8 mouse cellular contexts compared by ENCODE assay signal in genomic region chr12:87148136-87148535, GRCm38 (mm10). TPM values are rescaled to one million over a fixed set of nuclear protein-coding genes. Genes with fewer than 3 reads are reported as not detected.
DNase-seq lines count a peak whose midpoint lies in the region; ATAC-seq and TF ChIP-seq lines count a peak whose summit lies in the region.

No protein-coding gene starts in this region.

- H3K9me3 ChIP-seq in ES-Bruce4 (replicated peaks; ENCODE audit: control insufficient read depth, insufficient read depth, low read length, poor library complexity, severe bottlenecking), result peaks cover 17% of the 10 kb centered on the region
- peaks cover 14% of the 10 kb centered on the region; the same call in 1 of the 2 replicates for H3K9me3 ChIP-seq in hindbrain, embryonic 14.5 days (ENCODE audit: control insufficient read depth, low read length)
- 0 out of 2 replicates have a peak, but pooled peaks cover 4% of the 10 kb centered on the region for H3K9me3 ChIP-seq in liver, embryonic 11.5 days (ENCODE audit: control insufficient read depth, low read length)
- H3K9me3 ChIP-seq in stomach, postnatal 0 days (ENCODE audit: control insufficient read depth, low read length), result no peaks in the 10 kb centered on the region

- H3K27ac ChIP-seq in cerebellum, adult 2 months (ENCODE audit: insufficient read depth, low read length), result peak overlapping the region; percentile 80; the same call in 1 of the 2 replicates
- H3K27ac ChIP-seq in ES-Bruce4 (ENCODE audit: insufficient read depth, low read length), result peak overlapping the region; percentile 72
- peak overlapping the region; percentile 97 for H3K27ac ChIP-seq in hindbrain, embryonic 14.5 days
- peak overlapping the region; percentile 90 for H3K27ac ChIP-seq in liver, embryonic 11.5 days (ENCODE audit: low read depth, low read length)
- H3K27ac ChIP-seq in stomach, postnatal 0 days (replicated peaks), result peak overlapping the region; percentile 89

- H3K27me3 ChIP-seq in cerebellum, adult 2 months (ENCODE audit: control insufficient read depth, insufficient read depth, low read length), result no peaks in the 10 kb centered on the region
- no peaks in the 10 kb centered on the region for H3K27me3 ChIP-seq in ES-Bruce4 (ENCODE audit: control insufficient read depth, insufficient read depth, low read length, poor library complexity, severe bottlenecking)
- H3K27me3 ChIP-seq in hindbrain, embryonic 14.5 days (ENCODE audit: control insufficient read depth, insufficient read depth, low read length), result no peaks in the 10 kb centered on the region
- H3K27me3 ChIP-seq in liver, embryonic 11.5 days (replicated peaks; ENCODE audit: control insufficient read depth, insufficient read depth, low read length), result no peaks in the 10 kb centered on the region
- no peaks in the 10 kb centered on the region for H3K27me3 ChIP-seq in stomach, postnatal 0 days (ENCODE audit: control insufficient read depth, insufficient read depth, low read length)

- no peak for TF ChIP-seq EP300 in ES-Bruce4 (IDR thresholded peaks at IDR 0.05; ENCODE audit: insufficient read depth, low read depth, low read length)
- TF ChIP-seq EP300 in stomach, postnatal 0 days (optimal IDR thresholded peaks at IDR 0.05), result no peak

- no peak for ATAC-seq in hindbrain, embryonic 14.5 days (ENCODE audit: low FRiP score)
- ATAC-seq in liver, embryonic 11.5 days (replicated peaks; ENCODE audit: low FRiP score), result no peak
- ATAC-seq in stomach, postnatal 0 days (ENCODE audit: low FRiP score, low TSS enrichment), result 0 out of 2 replicates have a peak, but pooled peaks have one; percentile 0
- no peak for ATAC-seq in monocyte, adult 5-6 weeks (replicated peaks; ENCODE audit: insufficient number of reproducible peaks, low FRiP score, low TSS enrichment, poor library complexity, severe bottlenecking)

- no peaks in the 10 kb centered on the region for H3K4me1 ChIP-seq in cerebellum, adult 2 months (ENCODE audit: control insufficient read depth, insufficient read depth, low read length)
- H3K4me1 ChIP-seq in ES-Bruce4 (ENCODE audit: control insufficient read depth, insufficient read depth, low read length), result no peaks in the 10 kb centered on the region
- peaks cover 14% of the 10 kb centered on the region for H3K4me1 ChIP-seq in hindbrain, embryonic 14.5 days (replicated peaks; ENCODE audit: control insufficient read depth, insufficient read depth, low read length)
- H3K4me1 ChIP-seq in liver, embryonic 11.5 days (replicated peaks; ENCODE audit: control insufficient read depth, insufficient read depth, low read length), result peaks cover 6% of the 10 kb centered on the region
- H3K4me1 ChIP-seq in stomach, postnatal 0 days (replicated peaks; ENCODE audit: control insufficient read depth, insufficient read depth), result no peaks in the 10 kb centered on the region

- TF ChIP-seq CTCF in cerebellum, adult 2 months (IDR thresholded peaks at IDR 0.05; ENCODE audit: borderline replicate concordance, insufficient read depth, low read depth, low read length), result no peak
- no peak for TF ChIP-seq CTCF in ES-Bruce4 (IDR thresholded peaks at IDR 0.05; ENCODE audit: low read depth, low read length)
- no peak for TF ChIP-seq CTCF in stomach, postnatal 0 days (IDR thresholded peaks at IDR 0.05; ENCODE audit: low read depth)

- no peak for TF ChIP-seq POLR2A in cerebellum, adult 2 months (IDR thresholded peaks at IDR 0.05; ENCODE audit: borderline replicate concordance, insufficient read depth, low read length)
- no peak for TF ChIP-seq POLR2A in ES-Bruce4 (IDR thresholded peaks at IDR 0.05; ENCODE audit: insufficient read depth, low read length)

- no peaks in the 10 kb centered on the region for H3K36me3 ChIP-seq in ES-Bruce4 (ENCODE audit: control insufficient read depth, insufficient read depth, low read length, poor library complexity, severe bottlenecking)
- no peaks in the 10 kb centered on the region for H3K36me3 ChIP-seq in hindbrain, embryonic 14.5 days (replicated peaks; ENCODE audit: control insufficient read depth, insufficient read depth)
- peaks cover 4% of the 10 kb centered on the region for H3K36me3 ChIP-seq in liver, embryonic 11.5 days (ENCODE audit: control insufficient read depth, insufficient read depth, low read length)
- H3K36me3 ChIP-seq in stomach, postnatal 0 days (ENCODE audit: control insufficient read depth, insufficient read depth, low read length), result no peaks in the 10 kb centered on the region; the same call in 1 of the 2 replicates

- WGBS in cerebellum, adult 2 months, result 10% methylated on average over 15 of the region's 15 CpGs
- 32% methylated on average over 15 of the region's 15 CpGs for WGBS in hindbrain, embryonic 14.5 days
- WGBS in liver, embryonic 11.5 days, result 17% methylated on average over 15 of the region's 15 CpGs
- 17% methylated on average over 15 of the region's 15 CpGs for WGBS in stomach, postnatal 0 days

- peak overlapping the region; percentile 70 for H3K4me2 ChIP-seq in hindbrain, embryonic 14.5 days (replicated peaks)
- H3K4me2 ChIP-seq in liver, embryonic 11.5 days, result peak overlapping the region; percentile 69
- peak overlapping the region; percentile 71 for H3K4me2 ChIP-seq in stomach, postnatal 0 days (replicated peaks; ENCODE audit: low read depth)

- no peak for DNase-seq in cerebellum, adult 2 months
- DNase-seq in cerebellum, postnatal 14 days, result no peak
- DNase-seq in hindbrain, embryonic 14.5 days (ENCODE audit: low spot score), result no peak
- no peak for DNase-seq in liver, embryonic 11.5 days (ENCODE audit: low spot score)
- DNase-seq in stomach, postnatal 0 days (ENCODE audit: low spot score), result peak; percentile 47
- DNase-seq in cerebellum, adult 9-11 months, result no peak

- peak overlapping the region; percentile 100 for H3K4me3 ChIP-seq in cerebellum, adult 2 months (replicated peaks; ENCODE audit: insufficient read depth, low read depth, low read length)
- peak overlapping the region; percentile 70 for H3K4me3 ChIP-seq in ES-Bruce4 (ENCODE audit: low read depth, low read length)
- H3K4me3 ChIP-seq in hindbrain, embryonic 14.5 days (replicated peaks; ENCODE audit: low read length), result peak overlapping the region; percentile 84
- H3K4me3 ChIP-seq in liver, embryonic 11.5 days (ENCODE audit: low read depth, low read length), result peak overlapping the region; percentile 73
- H3K4me3 ChIP-seq in stomach, postnatal 0 days (ENCODE audit: low read depth, low read length), result peak overlapping the region; percentile 79

- peak overlapping the region; percentile 83 for H3K9ac ChIP-seq in ES-Bruce4 (ENCODE audit: low read depth, poor library complexity, severe bottlenecking)
- H3K9ac ChIP-seq in hindbrain, embryonic 14.5 days, result peak overlapping the region; percentile 76
- peak overlapping the region; percentile 88 for H3K9ac ChIP-seq in liver, embryonic 11.5 days (ENCODE audit: low read depth, low read length)
- peak overlapping the region; percentile 71 for H3K9ac ChIP-seq in stomach, postnatal 0 days (ENCODE audit: low read length)

RNA-seq across cellular contexts. Expression of gene Pomt2, which starts 0.4 kb away (rescaled TPM):
- 21.9 and 22.4 TPM in 2 replicates for polyA plus RNA-seq in cerebellum, adult 2 months (2012; rRNA removed)
- polyA plus RNA-seq in ES-Bruce4 (2011; ENCODE audit: insufficient read depth, insufficient read length, low read depth, missing spikeins), result 12.9 and 15.8 TPM in 2 replicates
- polyA plus RNA-seq in hindbrain, embryonic 14.5 days (2014; fragmentation: Nextera tagmentation; extraction: Ambion mirVana), result 15.1 and 19.6 TPM in 2 replicates
- polyA plus RNA-seq in liver, embryonic 11.5 days (2014; fragmentation: Nextera tagmentation; extraction: Ambion mirVana), result 11.0 and 12.0 TPM in 2 replicates
- 4.4 and 4.8 TPM in 2 replicates for polyA plus RNA-seq in stomach, postnatal 0 days (2015; fragmentation: Nextera tagmentation; extraction: Ambion mirVana)
- 2.7 to 5.7 TPM (median 4.5 TPM) in 3 replicates for total RNA-seq in monocyte, adult 5-6 weeks (2017)

RNA-seq across cellular contexts. Expression of gene Gstz1, which starts 1.2 kb away (rescaled TPM):
- 64.1 and 69.4 TPM in 2 replicates for polyA plus RNA-seq in cerebellum, adult 2 months (2012; rRNA removed)
- polyA plus RNA-seq in ES-Bruce4 (2011; ENCODE audit: insufficient read depth, insufficient read length, low read depth, missing spikeins), result 34.2 and 40.5 TPM in 2 replicates
- 26.6 and 31.9 TPM in 2 replicates for polyA plus RNA-seq in hindbrain, embryonic 14.5 days (2014; fragmentation: Nextera tagmentation; extraction: Ambion mirVana)
- 76.2 and 79.6 TPM in 2 replicates for polyA plus RNA-seq in liver, embryonic 11.5 days (2014; fragmentation: Nextera tagmentation; extraction: Ambion mirVana)
- polyA plus RNA-seq in stomach, postnatal 0 days (2015; fragmentation: Nextera tagmentation; extraction: Ambion mirVana), result 23.6 and 31.3 TPM in 2 replicates
- total RNA-seq in monocyte, adult 5-6 weeks (2017), result 0.95 to 4.7 TPM (median 4.2 TPM) in 3 replicates

RNA-seq across cellular contexts. Expression of gene Ngb, which starts 45.8 kb away (rescaled TPM):
- 3.8 and 5.0 TPM in 2 replicates for polyA plus RNA-seq in cerebellum, adult 2 months (2012; rRNA removed)
- polyA plus RNA-seq in ES-Bruce4 (2011; ENCODE audit: insufficient read depth, insufficient read length, low read depth, missing spikeins), result 0.37 and 0.41 TPM in 2 replicates
- polyA plus RNA-seq in hindbrain, embryonic 14.5 days (2014; fragmentation: Nextera tagmentation; extraction: Ambion mirVana), result 3.2 and 5.0 TPM in 2 replicates
- 0.22 TPM in 1 of 2 replicates, not detected in the other for polyA plus RNA-seq in liver, embryonic 11.5 days (2014; fragmentation: Nextera tagmentation; extraction: Ambion mirVana)
- polyA plus RNA-seq in stomach, postnatal 0 days (2015; fragmentation: Nextera tagmentation; extraction: Ambion mirVana), result 11.1 and 11.8 TPM in 2 replicates
- not detected in 3 replicates for total RNA-seq in monocyte, adult 5-6 weeks (2017)

RNA-seq across cellular contexts. Expression of gene Samd15, which starts 51.4 kb away (rescaled TPM):
- 1.9 and 2.0 TPM in 2 replicates for polyA plus RNA-seq in cerebellum, adult 2 months (2012; rRNA removed)
- 0.44 TPM in 1 of 2 replicates, not detected in the other for polyA plus RNA-seq in ES-Bruce4 (2011; ENCODE audit: insufficient read depth, insufficient read length, low read depth, missing spikeins)
- polyA plus RNA-seq in hindbrain, embryonic 14.5 days (2014; fragmentation: Nextera tagmentation; extraction: Ambion mirVana), result 1.3 and 1.6 TPM in 2 replicates
- 22.0 and 26.0 TPM in 2 replicates for polyA plus RNA-seq in liver, embryonic 11.5 days (2014; fragmentation: Nextera tagmentation; extraction: Ambion mirVana)
- 0.85 and 1.0 TPM in 2 replicates for polyA plus RNA-seq in stomach, postnatal 0 days (2015; fragmentation: Nextera tagmentation; extraction: Ambion mirVana)
- total RNA-seq in monocyte, adult 5-6 weeks (2017), result 0.39 TPM in 1 of 3 replicates, not detected in the others

RNA-seq across cellular contexts. Expression of gene Tmed8, which starts 52.1 kb away (rescaled TPM):
- 22.1 and 23.5 TPM in 2 replicates for polyA plus RNA-seq in cerebellum, adult 2 months (2012; rRNA removed)
- 13.0 and 13.4 TPM in 2 replicates for polyA plus RNA-seq in ES-Bruce4 (2011; ENCODE audit: insufficient read depth, insufficient read length, low read depth, missing spikeins)
- 6.9 and 7.8 TPM in 2 replicates for polyA plus RNA-seq in hindbrain, embryonic 14.5 days (2014; fragmentation: Nextera tagmentation; extraction: Ambion mirVana)
- 2.0 TPM in 2 replicates for polyA plus RNA-seq in liver, embryonic 11.5 days (2014; fragmentation: Nextera tagmentation; extraction: Ambion mirVana)
- polyA plus RNA-seq in stomach, postnatal 0 days (2015; fragmentation: Nextera tagmentation; extraction: Ambion mirVana), result 1.1 TPM in 2 replicates
- total RNA-seq in monocyte, adult 5-6 weeks (2017), result 7.8 to 21.7 TPM (median 12.4 TPM) in 3 replicates
